Mouse (Mus musculus) kidney, postnatal 0 days (tissue): ENCODE results near the gene Dmc1. TPM values are rescaled to one million over a fixed set of nuclear protein-coding genes. Genes with fewer than 3 reads are reported as not detected.

ENCODE experiments used
- ATAC-seq: fragments of 200-750 bp; cut with Nextera tagmentation; replicated peaks from 2 replicates; pipeline ENCODE4 v1.8.0; 2017; ENCODE audit warnings: low read depth, moderate number of reproducible peaks, moderate TSS enrichment, moderate library complexity; ENCODE audit not compliant: low FRiP score
- DNase-seq: peaks from one replicate; pipeline ENCODE4 v3.0.0-alpha.2; 2016; ENCODE audit warnings: low spot score
- H3K27ac ChIP-seq: fragments of 300-500 bp; sonication (generic); 2 replicates; pipeline ENCODE4 v1.5.1; 2014; ENCODE audit warnings: mild to moderate bottlenecking
- H3K27me3 ChIP-seq: fragments of 300-500 bp; sonication (generic); 2 replicates; pipeline ENCODE4 v1.6.1; 2014; ENCODE audit warnings: low read length, mixed read lengths; ENCODE audit not compliant: insufficient read depth
- H3K36me3 ChIP-seq: fragments of 300-500 bp; sonication (generic); 2 replicates; pipeline ENCODE4 v1.6.1; 2014; ENCODE audit warnings: low read length, mixed read lengths; ENCODE audit not compliant: insufficient read depth
- H3K4me1 ChIP-seq: fragments of 300-500 bp; sonication (generic); replicated peaks from 2 replicates; pipeline ENCODE4 v1.6.1; 2014; ENCODE audit warnings: antibody characterized with exemption, low read length, mixed read lengths; ENCODE audit not compliant: insufficient read depth
- H3K4me2 ChIP-seq: fragments of 300-500 bp; sonication (generic); 2 replicates; pipeline ENCODE4 v1.6.1; 2014; ENCODE audit warnings: mild to moderate bottlenecking, low read length, moderate library complexity, mixed read lengths
- H3K4me3 ChIP-seq: fragments of 300-500 bp; sonication (generic); replicated peaks from 2 replicates; pipeline ENCODE4 v1.5.1; 2014; ENCODE audit warnings: low read depth, low read length
- H3K9ac ChIP-seq: fragments of 300-500 bp; sonication (generic); 2 replicates; pipeline ENCODE4 v1.6.1; 2014; ENCODE audit warnings: low read depth, low read length
- H3K9me3 ChIP-seq: fragments of 300-500 bp; sonication (generic); replicated peaks from 2 replicates; pipeline ENCODE4 v1.6.1; 2016; ENCODE audit warnings: low read length, inconsistent platforms, mixed read lengths
- CTCF ChIP-seq: IDR thresholded peaks from 2 replicates; pipeline ENCODE4 v1.5.1; 2016; ENCODE audit warnings: antibody characterized with exemption, low read depth, mild to moderate bottlenecking, moderate library complexity
- WGBS: fragments of 180-500 bp; shearing (Covaris S2); extraction: QIAGEN DNeasy Blood & Tissue Kit; methylation state at CpG from one replicate; pipeline ENCODE4 v1.1.7; 2014; 5-methylcytosine and 5-hydroxymethylcytosine counted together
- polyA plus RNA-seq: library from polyadenylated mRNA; unstranded; fragments of >200 nt; fragmentation: Nextera tagmentation; extraction: Ambion mirVana; gene quantifications from 2 replicates; pipeline ENCODE4 v1.2.1, GENCODE M21; 2015

The Dmc1 gene
- polyA plus RNA-seq, 1 experiment from 2014 or later = 1.7 TPM

GRCm38 (mm10) chr15:79533796-79534195 is 71.1 kb downstream of the Dmc1 start:
- DNase-seq = no peak
- 70% methylated on average over 3 of the region's 3 CpGs for WGBS

GRCm38 (mm10) chr15:79529935-79530334 is 75.0 kb downstream of the Dmc1 start:
- no peak for TF ChIP-seq CTCF
- no peak for DNase-seq
- no peaks in the 10 kb centered on the region; the same call in 1 of the 2 replicates for H3K4me1 ChIP-seq
- no peak; the same call in 1 of the 2 replicates for ATAC-seq
- H3K27me3 ChIP-seq = no peaks in the 10 kb centered on the region
- no peak overlapping the region for H3K27ac ChIP-seq
- no peak overlapping the region for H3K4me3 ChIP-seq
- no peaks in the 10 kb centered on the region for H3K9me3 ChIP-seq
- H3K9ac ChIP-seq = no peak overlapping the region
- H3K4me2 ChIP-seq = no peak overlapping the region
- 65% methylated on average over 7 of the region's 7 CpGs for WGBS
- peaks cover 75% of the 10 kb centered on the region for H3K36me3 ChIP-seq

More at GRCm38 (mm10) chr15:79533796-79534195, 71.1 kb downstream of the Dmc1 start:
- H3K27ac ChIP-seq = no peak overlapping the region
- H3K36me3 ChIP-seq = peaks cover 95% of the 10 kb centered on the region
- no peak overlapping the region for H3K9ac ChIP-seq
- no peaks in the 10 kb centered on the region for H3K27me3 ChIP-seq
- no peaks in the 10 kb centered on the region; the same call in 1 of the 2 replicates for H3K4me1 ChIP-seq
- H3K4me3 ChIP-seq = no peak overlapping the region
- H3K4me2 ChIP-seq = no peak overlapping the region
- TF ChIP-seq CTCF = no peak
- no peaks in the 10 kb centered on the region for H3K9me3 ChIP-seq
- ATAC-seq = no peak

- H3K4me2 ChIP-seq = no peak overlapping the region
- WGBS = 64% methylated on average over 5 of the region's 5 CpGs
- DNase-seq = no peak
- H3K27ac ChIP-seq = 0 out of 2 replicates have a peak overlapping the region, but pooled peaks have one; percentile 56
- no peaks in the 10 kb centered on the region for H3K27me3 ChIP-seq
- no peak for ATAC-seq
- no peaks in the 10 kb centered on the region for H3K9me3 ChIP-seq
- no peak overlapping the region for H3K4me3 ChIP-seq
- H3K9ac ChIP-seq = no peak overlapping the region
- no peaks in the 10 kb centered on the region; the same call in 1 of the 2 replicates for H3K4me1 ChIP-seq
- TF ChIP-seq CTCF = no peak
- peaks cover 57% of the 10 kb centered on the region for H3K36me3 ChIP-seq
These were observed 76.8 kb downstream of the Dmc1 start for GRCm38 (mm10) chr15:79527991-79528639.

- Histone ChIP-seq H3K36me3 (peaks cover 49% of the 10 kb centered on the region), H3K9ac (no peak overlapping the region), H3K27me3 (no peaks in the 10 kb centered on the region), H3K4me1 (no peaks in the 10 kb centered on the region; the same call in 1 of the 2 replicates), H3K4me2 (no peak overlapping the region), H3K9me3 (no peaks in the 10 kb centered on the region), H3K4me3 (no peak overlapping the region), H3K27ac (0 out of 2 replicates have a peak overlapping the region, but pooled peaks have one; percentile 8)
- DNase-seq = no peak
- no peak for TF ChIP-seq CTCF
- WGBS = 74% methylated on average over 4 of the region's 4 CpGs
- 0 out of 2 replicates have a peak, but pooled peaks have one; percentile 5 for ATAC-seq
These were observed 77.7 kb downstream of the Dmc1 start for GRCm38 (mm10) chr15:79527192-79527591.

- H3K9me3 ChIP-seq = no peaks in the 10 kb centered on the region
- peaks cover 39% of the 10 kb centered on the region for H3K36me3 ChIP-seq
- WGBS = 59% methylated on average over 9 of the region's 9 CpGs
- no peak for TF ChIP-seq CTCF
- ATAC-seq (no peak), DNase-seq (no peak)
- H3K4me1 ChIP-seq = no peaks in the 10 kb centered on the region; the same call in 1 of the 2 replicates
- no peak overlapping the region for H3K4me2 ChIP-seq
- H3K27ac ChIP-seq = 0 out of 2 replicates have a peak overlapping the region, but pooled peaks have one; percentile 19
- no peak overlapping the region for H3K9ac ChIP-seq
- no peaks in the 10 kb centered on the region for H3K27me3 ChIP-seq
- no peak overlapping the region for H3K4me3 ChIP-seq
These were observed 78.7 kb downstream of the Dmc1 start for GRCm38 (mm10) chr15:79525979-79526768.

GRCm38 (mm10) chr15:79525564-79525963 is 79.3 kb downstream of the Dmc1 start:
- H3K9ac ChIP-seq = no peak overlapping the region
- no peaks in the 10 kb centered on the region for H3K9me3 ChIP-seq
- H3K27ac ChIP-seq = no peak overlapping the region
- TF ChIP-seq CTCF = no peak
- H3K27me3 ChIP-seq = no peaks in the 10 kb centered on the region
- DNase-seq = no peak
- H3K36me3 ChIP-seq = peaks cover 34% of the 10 kb centered on the region
- ATAC-seq = no peak
- WGBS = 82% methylated on average over 5 of the region's 5 CpGs
- H3K4me1 ChIP-seq = no peaks in the 10 kb centered on the region; the same call in 1 of the 2 replicates
- H3K4me3 ChIP-seq = no peak overlapping the region
- no peak overlapping the region for H3K4me2 ChIP-seq
